Mouse (Mus musculus): Measurements from ENCODE around the gene Th.

Gene Th

DNA sequence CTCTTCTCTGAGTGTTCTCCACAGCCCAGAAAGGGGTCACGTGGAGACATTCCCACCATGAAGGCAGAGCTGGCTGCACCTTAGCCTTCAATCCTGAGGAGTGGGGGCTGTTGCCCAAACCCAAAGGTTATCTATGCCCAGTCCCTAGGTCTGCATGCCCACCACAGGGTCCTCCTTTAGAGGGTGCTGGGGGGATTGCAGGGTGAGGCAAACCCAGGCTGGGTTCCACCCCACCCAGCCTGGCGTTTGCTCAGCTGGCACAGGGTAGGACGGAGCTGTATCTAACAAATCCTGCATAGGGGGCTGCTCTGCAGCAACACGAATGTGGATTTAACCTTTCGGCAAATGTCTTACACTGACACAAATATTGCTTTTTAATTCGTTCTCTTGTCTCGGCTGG is 29.2 kb downstream of the Th start:
- DNase-seq (ENCODE audit: low spot score) = no peak

DNA sequence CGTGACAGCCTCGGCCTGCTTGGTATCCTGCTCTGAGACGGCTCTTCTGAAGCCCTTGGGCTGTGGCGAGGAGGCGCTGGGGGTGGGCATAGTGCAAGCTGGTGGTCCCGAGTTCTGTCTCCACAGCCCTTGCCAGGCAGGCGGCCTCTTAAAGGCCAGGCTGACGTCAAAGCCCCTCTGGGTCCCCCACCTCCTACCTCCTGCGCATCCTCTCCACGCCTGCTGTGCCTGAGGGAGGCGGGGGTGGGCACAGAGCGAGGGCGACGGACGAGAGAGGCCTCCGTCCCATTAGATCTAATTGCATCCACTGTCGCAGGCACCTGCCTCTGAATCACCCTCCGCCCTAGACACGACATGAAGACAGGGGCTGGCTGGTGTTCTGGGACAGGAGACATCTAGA is 31.1 kb downstream of the Th start:
- no peak for DNase-seq (ENCODE audit: low spot score)

- DNase-seq (ENCODE audit: low spot score) = no peak
Measured at GRCm38 (mm10) chr7:142897471-142897870, 33.5 kb downstream of the Th start.

DNA sequence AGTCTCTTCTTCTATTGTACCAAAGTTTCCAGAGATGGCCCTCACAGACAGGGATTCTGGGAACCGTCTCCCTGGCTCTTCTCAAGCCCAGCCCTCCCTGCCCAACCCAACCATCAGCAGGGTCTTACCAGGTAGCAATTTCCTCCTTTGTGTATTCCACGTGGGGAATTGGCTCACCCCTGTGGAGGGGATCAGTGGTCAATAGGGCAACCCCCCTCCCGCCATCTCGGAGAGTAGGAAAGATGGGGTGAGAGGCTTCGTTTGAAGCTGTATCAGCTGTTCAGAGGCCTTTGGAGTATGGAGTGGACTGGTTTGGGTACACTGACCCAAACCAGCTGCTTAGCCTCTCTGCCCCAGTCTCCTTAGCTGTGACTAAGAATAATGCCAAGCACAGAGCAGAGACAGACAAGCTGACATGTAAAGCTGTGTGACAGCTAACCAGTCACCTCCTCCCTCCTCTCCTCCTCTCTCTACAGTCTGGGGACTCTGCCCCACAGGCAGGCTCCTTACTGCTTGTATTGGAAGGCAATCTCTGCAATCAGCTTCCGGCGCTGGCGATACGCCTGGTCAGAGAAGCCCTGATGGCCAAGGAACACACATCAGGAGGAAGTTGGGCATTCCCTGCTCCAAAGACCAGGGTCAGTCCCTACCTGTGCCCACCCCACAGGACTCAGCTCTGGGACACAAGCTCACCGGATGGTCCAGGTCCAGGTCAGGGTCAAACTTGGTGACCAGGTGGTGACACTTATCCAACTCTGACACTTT is 34.8 kb downstream of the Th start:
- no peak for DNase-seq (ENCODE audit: low spot score)

DNA sequence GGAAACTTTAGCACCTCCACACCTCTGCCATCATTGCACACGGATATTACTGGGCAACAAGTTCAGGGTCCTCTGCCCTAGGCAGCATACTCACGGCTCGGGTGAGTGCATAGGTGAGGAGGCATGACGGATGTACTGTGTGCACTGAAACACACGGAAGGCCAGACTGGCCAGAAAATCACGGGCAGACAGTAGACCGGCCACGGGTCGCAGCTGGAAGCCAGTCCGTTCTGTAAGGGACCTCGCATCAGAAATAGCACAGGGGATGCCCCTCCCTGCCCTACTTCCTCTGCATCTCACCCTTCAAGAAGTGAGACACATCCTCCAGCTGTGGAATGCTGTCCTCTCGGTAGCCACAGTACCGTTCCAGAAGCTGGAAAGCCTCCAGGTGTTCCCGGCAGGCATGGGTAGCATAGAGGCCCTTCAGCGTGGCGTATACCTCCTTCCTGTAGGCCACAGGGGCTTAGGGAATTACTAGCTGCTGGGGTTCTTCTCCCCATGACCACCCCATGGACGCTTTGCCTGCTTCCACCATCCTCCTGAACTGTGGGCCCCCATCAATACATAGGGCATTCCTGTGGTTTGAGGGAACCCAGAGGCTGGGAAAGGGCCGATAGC is 35.6 kb downstream of the Th start:
- DNase-seq (ENCODE audit: low spot score) = no peak

DNA sequence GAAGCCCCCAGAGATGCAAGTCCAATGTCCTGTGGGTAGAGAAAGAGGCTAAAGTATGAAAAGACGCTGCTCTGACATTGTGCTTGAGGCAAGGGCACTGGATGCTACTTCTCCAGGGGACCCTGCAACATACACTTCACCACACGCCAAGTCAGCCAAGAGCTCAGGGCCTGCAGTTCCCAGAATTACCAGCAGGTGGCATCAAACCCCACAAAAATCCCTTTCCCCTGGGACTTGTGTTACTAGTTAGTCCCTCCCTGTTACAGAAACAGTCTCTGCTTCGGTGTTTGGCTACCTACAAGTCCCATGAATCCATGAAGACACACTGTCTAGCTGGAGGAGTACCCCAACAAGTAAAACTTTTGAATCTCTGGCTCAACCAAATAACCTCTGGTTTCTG is 36.3 kb downstream of the Th start:
- DNase-seq (ENCODE audit: low spot score) = peak; percentile 89

DNA sequence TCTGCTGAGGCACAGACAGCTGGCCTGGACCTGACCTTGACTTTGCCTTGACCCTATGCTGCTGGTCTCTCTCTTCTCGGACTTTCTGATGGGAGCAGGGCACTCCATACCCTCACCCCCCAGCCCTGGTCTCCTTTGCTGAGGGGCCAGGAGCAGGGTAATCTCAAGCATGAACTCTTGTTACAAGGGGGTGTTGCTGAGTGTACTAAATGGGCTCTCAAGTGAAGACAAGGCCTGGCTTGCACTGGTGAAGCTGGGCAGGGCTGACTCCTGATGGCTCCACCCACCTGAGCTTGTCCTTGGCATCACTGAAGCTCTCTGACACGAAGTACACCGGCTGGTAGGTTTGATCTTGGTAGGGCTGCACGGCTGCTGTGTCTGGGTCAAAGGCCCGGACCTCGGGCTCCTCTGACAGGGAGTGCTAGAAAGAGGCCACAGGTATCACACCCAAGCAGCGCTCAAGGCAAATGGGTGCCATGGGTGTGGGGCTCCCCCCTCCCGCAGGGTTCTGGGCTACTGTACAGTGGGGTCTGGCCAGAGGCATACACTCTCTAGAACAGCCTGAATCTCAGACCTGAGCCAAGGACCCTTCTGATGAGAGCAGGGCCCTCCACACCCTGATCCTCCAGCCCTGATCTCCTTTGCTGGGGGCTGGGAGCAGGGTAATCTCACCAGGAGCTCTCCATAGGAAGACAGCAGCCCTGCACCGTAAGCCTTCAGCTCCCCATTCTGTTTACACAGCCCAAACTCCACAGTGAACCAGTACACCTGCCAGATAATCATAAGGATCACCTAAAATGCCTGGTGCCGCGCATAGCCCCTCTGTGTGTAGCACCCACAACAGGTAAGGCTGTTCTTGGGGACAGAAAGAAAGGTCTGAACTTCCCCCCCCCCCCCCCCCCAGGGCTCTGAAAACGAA is 36.9 kb downstream of the Th start:
- DNase-seq (ENCODE audit: low spot score) = no peak

DNA sequence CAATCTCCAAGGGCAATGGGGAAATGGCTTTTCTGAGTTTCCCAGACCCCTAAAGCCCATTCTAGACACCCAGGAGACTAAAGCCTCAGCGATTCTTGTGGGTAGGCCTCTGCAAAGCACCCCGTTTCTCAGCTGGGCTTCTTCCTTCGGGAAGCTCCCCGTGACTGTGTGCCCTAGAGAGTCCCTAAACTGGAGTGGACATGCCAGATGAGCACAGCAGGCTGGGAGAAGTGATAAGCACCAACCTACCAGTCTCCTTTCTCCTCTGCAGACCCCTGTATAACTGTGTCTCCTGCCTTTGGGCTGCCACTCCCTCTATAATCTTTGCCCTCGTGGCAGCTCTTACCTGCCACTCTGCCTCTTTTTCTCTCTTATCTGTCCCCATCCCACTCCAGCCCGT is 37.6 kb downstream of the Th start:
- no peak for DNase-seq (ENCODE audit: low spot score)

DNA sequence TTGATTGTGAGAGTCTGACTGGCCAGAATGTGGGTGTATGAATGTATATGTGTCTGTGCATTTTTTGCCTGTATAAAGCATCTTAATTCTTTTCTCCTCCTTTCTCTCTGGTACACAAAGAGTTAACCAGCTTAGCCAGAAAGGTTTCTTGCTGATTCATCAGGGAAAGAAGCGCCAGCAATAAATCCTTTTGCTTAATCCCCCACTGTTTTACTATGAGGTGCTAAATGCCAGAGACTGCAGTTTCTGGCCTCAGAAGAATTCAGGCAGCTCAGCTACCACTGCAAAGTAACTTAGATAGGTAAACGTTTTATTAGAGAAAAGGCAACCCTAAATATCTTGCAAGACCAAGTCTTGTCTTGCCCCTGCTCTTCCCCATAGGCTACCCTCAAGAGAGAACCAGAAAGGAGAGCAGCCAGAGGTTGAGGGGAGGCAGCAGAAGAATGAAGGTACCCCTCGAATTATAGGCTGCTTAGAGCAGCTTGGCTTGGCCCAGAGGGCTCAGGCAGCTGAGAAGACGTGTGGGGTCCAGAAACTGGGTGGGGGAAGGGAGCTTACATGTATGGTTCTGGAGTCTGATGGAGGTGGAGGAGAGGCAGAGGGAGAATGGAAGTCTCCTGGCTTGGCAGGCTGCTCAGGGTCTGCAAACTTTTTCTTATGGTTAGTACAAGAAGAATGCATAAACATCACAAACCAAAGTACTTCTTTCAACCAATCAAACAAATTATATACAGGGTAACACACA is 61.3 kb downstream of the Th start:
- DNase-seq (ENCODE audit: low spot score) = no peak

GRCm38 (mm10) chr7:142850681-142851080 is 80.2 kb downstream of the Th start:
- peak; percentile 52 for DNase-seq (ENCODE audit: low spot score)

All from MN1 (cell line).